In genomic region chr15:77068439-77068861, GRCm38 (mm10) we compare ENCODE assay signal across 11 mouse cellular contexts. TPM values are rescaled to one million over a fixed set of nuclear protein-coding genes. Genes with fewer than 3 reads are reported as not detected.
DNase-seq lines count a peak whose midpoint lies in the region; ATAC-seq and TF ChIP-seq lines count a peak whose summit lies in the region.
"Had no signal": no experiment of that assay in that cellular context is flagged by ENCODE, and none has a peak within 500 bp of the region (broad histone marks: within the 10 kb centered on the region; RNA-seq: fewer than 3 reads in every experiment).

No protein-coding gene starts in this region.

- 0 out of 2 replicates have a peak overlapping the region, but pooled peaks have one; percentile 12 for H3K9ac ChIP-seq in heart, postnatal 0 days (replicated peaks; ENCODE audit: low read depth, low read length)
- H3K9ac ChIP-seq: forebrain, embryonic 13.5 days; neural tube, embryonic 13.5 days had no signal

- H3K4me2 ChIP-seq in heart, postnatal 0 days (ENCODE audit: low read depth, low read length), result no peak overlapping the region
- H3K4me2 ChIP-seq: forebrain, embryonic 13.5 days; neural tube, embryonic 13.5 days had no signal

- no peak overlapping the region for H3K4me3 ChIP-seq in heart, postnatal 0 days (ENCODE audit: low read depth, low read length)
- H3K4me3 ChIP-seq: forebrain, embryonic 13.5 days; neural tube, embryonic 13.5 days had no signal

- no peak for TF ChIP-seq EP300 in heart, postnatal 0 days (IDR thresholded peaks at IDR 0.05; ENCODE audit: low read depth)

- H3K9me3 ChIP-seq in heart, postnatal 0 days (replicated peaks; ENCODE audit: control insufficient read depth, low read length), result no peaks in the 10 kb centered on the region
- H3K9me3 ChIP-seq: forebrain, embryonic 13.5 days; neural tube, embryonic 13.5 days had no signal

- 13% methylated on average over 3 of the region's 3 CpGs for WGBS in heart, postnatal 0 days

- peak overlapping the region; percentile 78 for H3K27ac ChIP-seq in heart, postnatal 0 days (ENCODE audit: low read depth)
- H3K27ac ChIP-seq: forebrain, embryonic 13.5 days; neural tube, embryonic 13.5 days had no signal

- no peaks in the 10 kb centered on the region for H3K36me3 ChIP-seq in heart, postnatal 0 days (replicated peaks; ENCODE audit: control insufficient read depth, insufficient read depth, low read length)
- H3K36me3 ChIP-seq: neural tube, embryonic 13.5 days had no signal

- peak; percentile 63 for ATAC-seq in heart, postnatal 0 days (ENCODE audit: insufficient read depth, low read depth)
- no peak for ATAC-seq in erythroid progenitor cell, adult 5-6 weeks (replicated peaks; ENCODE audit: low FRiP score, poor library complexity, severe bottlenecking)
- ATAC-seq: forebrain, embryonic 13.5 days had no signal

- peaks cover 3% of the 10 kb centered on the region; the same call in 1 of the 2 replicates for H3K4me1 ChIP-seq in heart, postnatal 0 days (ENCODE audit: control insufficient read depth, insufficient read depth)

- no peaks in the 10 kb centered on the region for H3K27me3 ChIP-seq in heart, postnatal 0 days (ENCODE audit: control insufficient read depth, insufficient read depth, low read length)
- H3K27me3 ChIP-seq: forebrain, embryonic 13.5 days; neural tube, embryonic 13.5 days had no signal

- TF ChIP-seq CTCF in heart, postnatal 0 days (IDR thresholded peaks at IDR 0.05; ENCODE audit: low read depth), result peak; percentile 64

- DNase-seq in adrenal gland, postnatal 14 days, result peak; percentile 58
- DNase-seq in adrenal gland, postnatal 4 days (ENCODE audit: low spot score in 2 of 2), result no peak
- peak; percentile 56 for DNase-seq in layer of hippocampus, adult 11-12 months (ENCODE audit: low spot score)
- DNase-seq in layer of hippocampus, adult 9-10 months (ENCODE audit: low spot score), result no peak
- DNase-seq in MN1 (ENCODE audit: low spot score), result peak; percentile 63
- DNase-seq in heart, postnatal 0 days (ENCODE audit: low spot score), result peak; percentile 68
- DNase-seq in embryo, embryonic 9.5 days (ENCODE audit: extremely low spot score), result no peak
- DNase-seq: left cerebral cortex, postnatal 4 days had no signal

RNA-seq across cellular contexts. Expression of gene Mb, which starts 18.0 kb away (rescaled TPM):
- 5.9 and 6.8 TPM in 2 replicates for total RNA-seq in adrenal gland, postnatal 14 days (2021)
- total RNA-seq in adrenal gland, postnatal 4 days (2021), result 10 to 100 TPM in 1 of 2 experiments, 1 to 10 TPM in 1; 7.0 to 16.3 TPM
- total RNA-seq in heart, postnatal 0 days (2014; rRNA removed; ENCODE audit: low replicate concordance), result 4,504 and 5,889 TPM in 2 replicates
- polyA plus RNA-seq in heart, postnatal 0 days (2015; fragmentation: Nextera tagmentation; extraction: Ambion mirVana), result 3,958 and 4,151 TPM in 2 replicates
- not detected in 2 replicates for total RNA-seq in erythroid progenitor cell, adult 5-6 weeks (2015; ENCODE audit: low replicate concordance)
- not detected in 2 replicates for total RNA-seq in erythroid progenitor cell, adult 5-6 weeks (2017; ENCODE audit: low replicate concordance)
- total RNA-seq: left cerebral cortex, postnatal 4 days had no signal
- polyA plus RNA-seq: forebrain, embryonic 13.5 days had no signal

RNA-seq across cellular contexts. Expression of gene Apol6, which starts 23.9 kb away (rescaled TPM):
- 24.3 and 26.2 TPM in 2 replicates for total RNA-seq in adrenal gland, postnatal 14 days (2021)
- 1 to 10 TPM; 3.6 to 5.1 TPM for total RNA-seq in adrenal gland, postnatal 4 days (2021)
- not detected in 2 replicates for total RNA-seq in heart, postnatal 0 days (2014; rRNA removed; ENCODE audit: low replicate concordance)
- polyA plus RNA-seq in heart, postnatal 0 days (2015; fragmentation: Nextera tagmentation; extraction: Ambion mirVana), result 0.11 TPM in 2 replicates
- total RNA-seq in erythroid progenitor cell, adult 5-6 weeks (2015; ENCODE audit: low replicate concordance), result not detected in 2 replicates
- not detected in 2 replicates for total RNA-seq in erythroid progenitor cell, adult 5-6 weeks (2017; ENCODE audit: low replicate concordance)
- total RNA-seq: left cerebral cortex, postnatal 4 days had no signal
- polyA plus RNA-seq: forebrain, embryonic 13.5 days; neural tube, embryonic 13.5 days had no signal

Comparison
In these comparisons a context has a peak if more than half of its experiments do, and no peak if none do; other contexts are left out.
1. DNase-seq: peak in adrenal gland, postnatal 14 days (single experiment), layer of hippocampus, adult 11-12 months (single experiment), MN1 (single experiment) and heart, postnatal 0 days (single experiment); none in adrenal gland, postnatal 4 days (0 of 2), layer of hippocampus, adult 9-10 months (single experiment) and embryo, embryonic 9.5 days (single experiment).
2. RNA of gene Mb, which starts 18.0 kb away (total RNA-seq): 4,504 to 5,889 TPM in heart, postnatal 0 days; 7.0 to 16.3 TPM in adrenal gland, postnatal 4 days, 5.9 to 6.8 TPM in adrenal gland, postnatal 14 days and not detected in erythroid progenitor cell, adult 5-6 weeks; every median in the first group is over 100 times any median in the second.